Mouse (Mus musculus): ENCODE measurements at regions not wholly inside any gene's neighbourhood (a gene's known extent, or its start where the extent isn't known, plus 50 kb on each side); places are given as distances from the start of the nearest gene placed in this dataset.

DNA sequence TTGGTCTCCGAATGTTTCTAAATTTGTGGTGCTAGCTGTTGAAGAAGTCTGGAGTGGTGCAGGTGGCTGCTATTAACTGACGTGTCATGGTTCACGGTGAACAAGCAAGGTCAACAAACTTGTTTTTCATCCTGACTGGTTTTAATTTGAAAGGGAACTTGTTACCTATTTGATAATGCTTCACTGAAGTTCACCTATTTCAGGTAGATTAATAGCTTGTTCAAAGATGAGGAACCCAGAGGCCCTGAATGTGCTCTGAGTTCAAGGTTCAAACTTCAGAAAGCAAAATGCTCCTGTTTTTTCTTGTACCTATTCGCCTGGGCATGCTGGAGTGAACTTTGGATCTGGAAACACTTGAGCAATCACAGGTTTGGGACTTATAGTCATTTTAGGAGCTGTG lies 136.7 kb upstream of the Zeb2 start:
- no peak for ATAC-seq
- no peak overlapping the region for H3K4me2 ChIP-seq (ENCODE audit: low read length)
- no peak overlapping the region for H3K9ac ChIP-seq (ENCODE audit: low read depth, low read length)
- H3K36me3 ChIP-seq (ENCODE audit: control insufficient read depth, insufficient read depth, low read length) = no peaks in the 10 kb centered on the region
- no peaks in the 10 kb centered on the region for H3K9me3 ChIP-seq (ENCODE audit: control insufficient read depth, low read length)
- H3K4me1 ChIP-seq (ENCODE audit: control insufficient read depth, insufficient read depth, low read depth, low read length) = no peaks in the 10 kb centered on the region
- 75% methylated on average over 4 of the region's 4 CpGs for WGBS
- H3K27ac ChIP-seq (ENCODE audit: low read depth, low read length) = no peak overlapping the region
- no peak overlapping the region for H3K4me3 ChIP-seq (ENCODE audit: low read length)
- no peaks in the 10 kb centered on the region for H3K27me3 ChIP-seq (replicated peaks; ENCODE audit: control insufficient read depth, insufficient read depth, low read length)

DNA sequence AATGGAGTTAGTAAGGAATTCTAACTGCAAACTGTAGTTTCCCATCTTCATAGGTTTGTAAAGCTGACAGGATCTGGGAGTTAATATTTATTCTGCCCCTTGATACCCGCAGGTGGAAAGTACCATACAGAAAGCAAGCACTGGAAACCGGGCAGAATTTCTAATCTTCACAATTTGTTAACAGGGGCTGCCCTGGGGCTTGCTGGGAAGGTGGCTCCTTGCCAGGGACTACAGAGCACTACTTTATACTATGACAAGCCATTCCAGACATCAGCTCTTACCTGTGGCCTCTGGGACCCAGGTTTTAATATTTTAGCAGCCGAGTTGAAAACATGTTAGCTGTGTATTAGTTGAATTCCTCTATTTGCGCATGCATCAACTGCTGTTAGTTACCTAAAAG lies 135.1 kb upstream of the Zeb2 start:
- Histone ChIP-seq H3K9ac (ENCODE audit: low read depth, low read length) (no peak overlapping the region), H3K4me1 (ENCODE audit: control insufficient read depth, insufficient read depth, low read depth, low read length) (no peaks in the 10 kb centered on the region), H3K4me3 (ENCODE audit: low read length) (no peak overlapping the region), H3K9me3 (ENCODE audit: control insufficient read depth, low read length) (no peaks in the 10 kb centered on the region), H3K36me3 (ENCODE audit: control insufficient read depth, insufficient read depth, low read length) (no peaks in the 10 kb centered on the region), H3K27me3 (replicated peaks; ENCODE audit: control insufficient read depth, insufficient read depth, low read length) (no peaks in the 10 kb centered on the region), H3K4me2 (ENCODE audit: low read length) (no peak overlapping the region), H3K27ac (ENCODE audit: low read depth, low read length) (no peak overlapping the region)
- ATAC-seq = no peak
- WGBS = 77% methylated on average over 4 of the region's 4 CpGs

DNA sequence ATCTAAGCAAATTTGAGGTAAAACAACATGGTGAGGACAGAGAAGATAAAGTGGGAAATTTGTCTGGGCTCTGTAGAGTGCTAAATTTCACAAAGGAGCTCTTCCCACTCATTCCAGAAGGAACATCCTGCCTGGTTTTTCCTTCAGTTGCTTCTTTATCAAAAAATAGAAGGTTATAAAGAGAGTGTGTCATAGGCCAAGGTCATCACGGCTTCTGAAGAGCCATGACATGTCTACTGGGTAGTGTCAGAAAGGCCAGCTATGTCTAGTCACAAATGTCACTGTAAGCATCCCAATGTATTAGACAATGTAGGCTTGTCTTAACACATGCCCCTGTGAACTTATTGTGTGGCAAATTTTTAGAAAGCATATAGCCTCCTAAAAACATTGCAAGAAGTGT lies 132.5 kb upstream of the Zeb2 start:
- no peaks in the 10 kb centered on the region for H3K4me1 ChIP-seq (ENCODE audit: control insufficient read depth, insufficient read depth, low read depth, low read length)
- no peak overlapping the region for H3K9ac ChIP-seq (ENCODE audit: low read depth, low read length)
- no peaks in the 10 kb centered on the region for H3K9me3 ChIP-seq (ENCODE audit: control insufficient read depth, low read length)
- H3K27me3 ChIP-seq (replicated peaks; ENCODE audit: control insufficient read depth, insufficient read depth, low read length) = no peaks in the 10 kb centered on the region
- H3K27ac ChIP-seq (ENCODE audit: low read depth, low read length) = no peak overlapping the region
- no peaks in the 10 kb centered on the region for H3K36me3 ChIP-seq (ENCODE audit: control insufficient read depth, insufficient read depth, low read length)
- ATAC-seq = no peak
- no peak overlapping the region for H3K4me3 ChIP-seq (ENCODE audit: low read length)
- no peak overlapping the region for H3K4me2 ChIP-seq (ENCODE audit: low read length)
- 81% methylated on average over 1 of the region's 1 CpGs for WGBS

DNA sequence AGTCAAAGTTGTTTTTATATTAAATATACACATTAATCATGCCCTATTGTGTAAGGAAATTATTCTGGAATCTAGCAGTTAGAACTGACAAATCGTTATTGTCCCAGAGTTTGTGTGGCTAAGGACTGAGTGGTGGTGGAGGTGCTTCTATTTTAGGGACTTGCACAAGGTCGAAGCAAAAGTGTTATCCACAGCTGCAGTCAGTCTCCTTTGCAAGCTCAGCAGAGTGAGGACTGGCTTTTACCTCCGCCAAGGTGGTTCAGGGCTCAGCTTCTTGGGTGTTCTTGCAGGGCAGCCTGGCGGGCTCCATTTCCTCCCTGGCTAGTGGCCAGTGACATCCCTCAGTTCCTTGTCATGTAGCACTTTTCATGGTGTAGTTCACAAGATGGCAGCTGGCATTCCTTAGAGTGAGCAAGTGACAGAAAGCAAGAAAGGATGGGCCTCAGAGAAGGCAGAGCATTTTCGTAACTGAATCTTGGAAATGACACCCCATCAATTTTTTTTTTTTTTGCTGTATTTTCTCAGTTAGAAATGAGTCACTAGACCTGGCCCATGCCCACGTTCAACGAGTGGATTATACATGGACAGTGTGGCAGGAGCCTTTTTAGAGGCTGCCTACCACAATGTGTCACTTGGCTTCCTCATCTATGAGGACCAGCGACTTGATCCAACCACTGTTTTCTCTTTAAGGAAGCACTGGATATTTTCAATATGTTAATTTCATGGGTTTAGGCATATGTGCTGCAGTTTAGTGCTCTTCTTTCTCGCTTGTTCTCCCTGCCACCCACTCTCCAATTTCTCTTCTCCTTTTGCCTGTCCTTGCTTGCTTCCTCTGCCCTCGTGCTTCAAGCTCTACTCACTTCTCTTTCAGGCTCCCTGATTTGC lies 129.1 kb upstream of the Zeb2 start:
- WGBS = 87% methylated on average over 10 of the region's 10 CpGs
- Histone ChIP-seq H3K4me2 (ENCODE audit: low read length) (no peak overlapping the region), H3K9me3 (ENCODE audit: control insufficient read depth, low read length) (no peaks in the 10 kb centered on the region), H3K4me3 (ENCODE audit: low read length) (no peak overlapping the region), H3K9ac (ENCODE audit: low read depth, low read length) (no peak overlapping the region), H3K27me3 (replicated peaks; ENCODE audit: control insufficient read depth, insufficient read depth, low read length) (no peaks in the 10 kb centered on the region), H3K4me1 (ENCODE audit: control insufficient read depth, insufficient read depth, low read depth, low read length) (no peaks in the 10 kb centered on the region), H3K27ac (ENCODE audit: low read depth, low read length) (no peak overlapping the region), H3K36me3 (ENCODE audit: control insufficient read depth, insufficient read depth, low read length) (no peaks in the 10 kb centered on the region)
- no peak for ATAC-seq

DNA sequence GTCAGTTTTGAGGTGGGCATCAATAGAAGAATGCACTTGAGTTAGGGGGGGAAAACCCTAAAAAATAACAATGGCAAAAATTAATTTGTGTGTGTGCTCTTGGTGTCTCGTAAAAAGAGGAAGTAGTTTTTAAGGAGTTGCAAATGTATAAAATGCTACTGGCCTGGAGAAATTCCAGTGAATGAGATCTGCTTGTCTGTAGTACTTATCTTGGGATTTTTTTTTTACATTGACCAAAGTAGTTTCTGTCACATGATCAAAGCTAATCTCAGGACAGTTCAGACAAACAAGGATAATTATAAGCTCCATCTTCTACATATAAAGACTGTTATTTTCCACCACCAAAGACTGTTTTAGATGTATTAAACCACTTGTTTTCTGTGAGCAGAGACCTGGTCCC lies 128.3 kb upstream of the Zeb2 start:
- H3K9me3 ChIP-seq (ENCODE audit: control insufficient read depth, low read length) = no peaks in the 10 kb centered on the region
- WGBS = 86% methylated on average over 1 of the region's 1 CpGs

DNA sequence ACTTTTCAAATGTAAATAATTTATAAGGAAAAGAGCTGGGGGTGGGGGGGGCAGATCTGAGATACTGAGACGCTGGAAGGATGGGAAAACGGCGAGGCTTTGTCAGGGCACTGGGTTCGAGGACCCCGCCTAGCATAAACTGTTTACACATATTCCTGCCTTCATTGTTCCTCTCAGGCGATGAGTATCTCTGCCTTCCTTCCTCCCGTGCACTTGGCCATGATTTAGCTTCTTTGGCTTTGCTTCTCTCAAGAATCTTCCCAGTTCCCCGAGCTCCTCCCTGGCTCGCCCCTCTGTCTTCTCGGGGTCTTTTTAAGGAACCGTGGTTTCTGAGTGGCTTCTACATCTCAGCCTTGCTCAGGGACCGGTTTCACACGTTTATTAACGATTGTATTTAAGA lies 127.3 kb upstream of the Zeb2 start:
- Histone ChIP-seq H3K9me3 (ENCODE audit: control insufficient read depth, low read length) (no peaks in the 10 kb centered on the region), H3K36me3 (ENCODE audit: control insufficient read depth, insufficient read depth, low read length) (no peaks in the 10 kb centered on the region), H3K9ac (ENCODE audit: low read depth, low read length) (no peak overlapping the region), H3K4me2 (ENCODE audit: low read length) (no peak overlapping the region), H3K27ac (ENCODE audit: low read depth, low read length) (no peak overlapping the region), H3K4me3 (ENCODE audit: low read length) (no peak overlapping the region), H3K4me1 (ENCODE audit: control insufficient read depth, insufficient read depth, low read depth, low read length) (no peaks in the 10 kb centered on the region), H3K27me3 (replicated peaks; ENCODE audit: control insufficient read depth, insufficient read depth, low read length) (no peaks in the 10 kb centered on the region)
- ATAC-seq = no peak
- 89% methylated on average over 14 of the region's 14 CpGs for WGBS

More for the DNA sequence above, 128.3 kb upstream of the Zeb2 start:
- Histone ChIP-seq H3K9ac (ENCODE audit: low read depth, low read length) (no peak overlapping the region), H3K4me2 (ENCODE audit: low read length) (no peak overlapping the region), H3K4me3 (ENCODE audit: low read length) (no peak overlapping the region), H3K27ac (ENCODE audit: low read depth, low read length) (no peak overlapping the region), H3K4me1 (ENCODE audit: control insufficient read depth, insufficient read depth, low read depth, low read length) (no peaks in the 10 kb centered on the region), H3K27me3 (replicated peaks; ENCODE audit: control insufficient read depth, insufficient read depth, low read length) (no peaks in the 10 kb centered on the region), H3K36me3 (ENCODE audit: control insufficient read depth, insufficient read depth, low read length) (no peaks in the 10 kb centered on the region)
- no peak for ATAC-seq

DNA sequence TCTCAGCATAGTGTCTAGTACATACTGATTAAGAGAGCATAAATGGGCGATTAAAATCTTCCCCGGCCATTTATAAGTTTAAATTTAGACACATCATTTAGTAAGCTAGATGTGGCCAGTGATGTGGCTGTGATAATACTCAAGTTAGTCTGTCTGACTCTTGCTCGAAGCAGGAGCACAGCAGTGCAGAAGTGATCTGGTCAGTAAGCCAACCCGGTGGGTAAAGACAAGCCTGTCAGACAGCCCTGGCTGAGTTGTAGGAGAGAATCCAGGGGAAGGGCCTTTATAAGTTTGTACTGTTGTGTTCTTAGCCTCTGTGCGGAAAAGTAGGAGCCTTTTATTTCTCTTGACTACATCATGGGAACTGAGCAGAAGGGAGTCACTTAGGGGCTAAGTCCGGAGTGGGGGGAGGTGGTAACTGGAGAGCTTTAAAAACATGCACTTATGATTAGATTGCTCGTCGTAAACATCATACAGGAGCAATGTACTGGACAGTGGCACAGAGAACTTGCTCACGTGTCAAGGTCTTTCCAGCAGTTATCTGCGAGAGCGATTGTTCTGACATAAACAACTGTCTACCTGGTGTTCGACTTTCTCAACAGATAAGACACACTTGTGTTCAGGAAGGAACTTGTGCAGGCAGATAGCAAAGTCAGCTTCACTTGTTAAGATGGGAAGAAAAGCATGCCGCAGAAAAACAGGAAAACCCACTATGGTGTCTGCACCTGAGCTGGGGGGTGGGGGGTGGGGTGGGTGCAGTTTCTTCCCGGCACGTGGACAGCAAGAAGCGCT lies 122.5 kb upstream of the Zeb2 start:
- H3K9ac ChIP-seq (ENCODE audit: low read depth, low read length) = no peak overlapping the region
- no peaks in the 10 kb centered on the region for H3K36me3 ChIP-seq (ENCODE audit: control insufficient read depth, insufficient read depth, low read length)
- no peaks in the 10 kb centered on the region for H3K27me3 ChIP-seq (replicated peaks; ENCODE audit: control insufficient read depth, insufficient read depth, low read length)
- 85% methylated on average over 16 of the region's 16 CpGs for WGBS
- H3K9me3 ChIP-seq (ENCODE audit: control insufficient read depth, low read length) = no peaks in the 10 kb centered on the region
- H3K27ac ChIP-seq (ENCODE audit: low read depth, low read length) = no peak overlapping the region
- no peak for ATAC-seq
- H3K4me1 ChIP-seq (ENCODE audit: control insufficient read depth, insufficient read depth, low read depth, low read length) = no peaks in the 10 kb centered on the region
- H3K4me2 ChIP-seq (ENCODE audit: low read length) = no peak overlapping the region
- no peak overlapping the region for H3K4me3 ChIP-seq (ENCODE audit: low read length)

DNA sequence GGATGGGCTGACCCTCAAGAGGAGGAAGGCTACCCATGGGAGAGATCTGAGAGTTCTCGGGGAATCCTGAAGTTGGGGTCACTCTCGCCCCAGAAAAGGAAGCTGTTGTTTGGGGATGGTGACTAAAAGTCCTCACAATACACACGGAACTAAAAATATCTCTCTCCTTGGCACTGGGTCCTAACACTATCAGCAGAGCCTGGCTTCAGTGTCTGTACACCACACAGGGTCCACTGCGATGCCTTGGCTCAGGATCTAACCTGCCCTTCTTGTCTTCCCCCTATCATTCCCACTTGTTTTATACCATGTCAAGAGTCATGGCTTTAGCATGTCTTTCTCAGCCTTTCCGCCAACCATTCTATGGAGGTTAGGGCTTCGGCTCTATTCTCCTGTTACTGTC lies 121.8 kb upstream of the Zeb2 start:
- Histone ChIP-seq H3K4me3 (ENCODE audit: low read length) (no peak overlapping the region), H3K4me2 (ENCODE audit: low read length) (no peak overlapping the region)
- WGBS = 97% methylated on average over 6 of the region's 6 CpGs

DNA sequence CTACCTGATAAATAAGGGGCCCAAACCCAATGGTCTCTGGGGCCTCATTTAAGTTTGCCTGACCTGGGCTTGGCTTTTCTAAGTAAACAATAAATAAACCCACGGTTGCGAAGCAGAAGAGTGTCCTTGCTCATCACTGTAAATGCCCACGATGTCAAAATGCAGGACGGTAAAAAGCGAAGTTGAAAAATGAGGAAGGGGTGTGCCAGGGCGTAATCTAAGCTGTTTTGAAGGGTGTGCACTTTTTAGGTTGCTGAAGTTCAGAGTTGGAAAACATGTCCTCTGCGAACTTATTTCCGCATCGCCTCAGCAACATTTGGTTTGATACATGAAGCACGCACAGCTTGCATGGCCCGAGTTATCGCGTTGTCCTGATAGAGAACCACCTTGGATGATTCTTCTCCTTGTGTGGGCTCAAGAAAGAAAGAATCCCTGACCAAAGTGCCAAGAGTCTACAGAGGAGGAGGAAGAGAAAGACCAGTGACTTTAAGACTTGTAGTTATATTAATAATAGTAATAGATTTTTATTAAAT lies 119.0 kb upstream of the Zeb2 start:
- H3K4me3 ChIP-seq (ENCODE audit: low read length) = no peak overlapping the region
- WGBS = 96% methylated on average over 13 of the region's 13 CpGs

More for the DNA sequence above, 121.8 kb upstream of the Zeb2 start:
- Histone ChIP-seq H3K36me3 (ENCODE audit: control insufficient read depth, insufficient read depth, low read length) (no peaks in the 10 kb centered on the region), H3K9ac (ENCODE audit: low read depth, low read length) (no peak overlapping the region), H3K27me3 (replicated peaks; ENCODE audit: control insufficient read depth, insufficient read depth, low read length) (no peaks in the 10 kb centered on the region), H3K27ac (ENCODE audit: low read depth, low read length) (no peak overlapping the region), H3K9me3 (ENCODE audit: control insufficient read depth, low read length) (no peaks in the 10 kb centered on the region), H3K4me1 (ENCODE audit: control insufficient read depth, insufficient read depth, low read depth, low read length) (no peaks in the 10 kb centered on the region)
- no peak for ATAC-seq

More for the DNA sequence above, 119.0 kb upstream of the Zeb2 start:
- no peak for ATAC-seq
- no peak overlapping the region for H3K4me2 ChIP-seq (ENCODE audit: low read length)
- no peaks in the 10 kb centered on the region for H3K36me3 ChIP-seq (ENCODE audit: control insufficient read depth, insufficient read depth, low read length)
- no peak overlapping the region for H3K27ac ChIP-seq (ENCODE audit: low read depth, low read length)
- no peaks in the 10 kb centered on the region for H3K27me3 ChIP-seq (replicated peaks; ENCODE audit: control insufficient read depth, insufficient read depth, low read length)
- H3K9me3 ChIP-seq (ENCODE audit: control insufficient read depth, low read length) = no peaks in the 10 kb centered on the region
- H3K9ac ChIP-seq (ENCODE audit: low read depth, low read length) = no peak overlapping the region
- H3K4me1 ChIP-seq (ENCODE audit: control insufficient read depth, insufficient read depth, low read depth, low read length) = no peaks in the 10 kb centered on the region
